Mouse (Mus musculus): ENCODE data around the gene Tspan15.
A peak's percentile ranks its signal among the peaks of the same experiment; 100 is the strongest.

Gene Tspan15

GRCm38 (mm10) chr10:62230708-62231394 lies at the start of gene Tspan15:
Gene Tspan15 (minus strand): TSS chr10:62231251.
- peak; percentile 85 for DNase-seq (ENCODE audit: low read depth, low spot score)

- no peak for DNase-seq (ENCODE audit: low read depth, low spot score)
Observed at GRCm38 (mm10) chr10:62279671-62280070, 48.6 kb upstream of the Tspan15 start.

GRCm38 (mm10) chr10:62279066-62279465 lies 48.0 kb upstream of the Tspan15 start:
- DNase-seq (ENCODE audit: low read depth, low spot score): no peak

GRCm38 (mm10) chr10:62277499-62278293 lies 46.6 kb upstream of the Tspan15 start:
- DNase-seq (ENCODE audit: low read depth, low spot score): no peak

- peak; percentile 75 for DNase-seq (ENCODE audit: low read depth, low spot score)
Observed at GRCm38 (mm10) chr10:62275235-62275634, 44.2 kb upstream of the Tspan15 start.

- no peak for DNase-seq (ENCODE audit: low read depth, low spot score)
Observed at GRCm38 (mm10) chr10:62269278-62269677, 38.2 kb upstream of the Tspan15 start.

GRCm38 (mm10) chr10:62264299-62264698 lies 33.2 kb upstream of the Tspan15 start:
- DNase-seq (ENCODE audit: low read depth, low spot score): no peak

GRCm38 (mm10) chr10:62261115-62261886 lies 30.2 kb upstream of the Tspan15 start:
- DNase-seq (ENCODE audit: low read depth, low spot score): peak; percentile 91

GRCm38 (mm10) chr10:62258298-62258697 lies 27.2 kb upstream of the Tspan15 start:
- DNase-seq (ENCODE audit: low read depth, low spot score): no peak

GRCm38 (mm10) chr10:62252496-62253235 lies 21.6 kb upstream of the Tspan15 start:
- DNase-seq (ENCODE audit: low read depth, low spot score): no peak

GRCm38 (mm10) chr10:62252000-62252488 lies 21.0 kb upstream of the Tspan15 start, which contains the start of gene Tacr2:
Gene Tacr2 (plus strand): TSS chr10:62252438.
- no peak for DNase-seq (ENCODE audit: low read depth, low spot score)

GRCm38 (mm10) chr10:62247815-62248214 lies 16.8 kb upstream of the Tspan15 start:
- DNase-seq (ENCODE audit: low read depth, low spot score): no peak

GRCm38 (mm10) chr10:62247156-62247555 lies 16.1 kb upstream of the Tspan15 start:
- DNase-seq (ENCODE audit: low read depth, low spot score): no peak

GRCm38 (mm10) chr10:62244067-62244466 lies 13.0 kb upstream of the Tspan15 start:
- DNase-seq (ENCODE audit: low read depth, low spot score): no peak

GRCm38 (mm10) chr10:62242896-62243295 lies 11.8 kb upstream of the Tspan15 start:
- peak; percentile 65 for DNase-seq (ENCODE audit: low read depth, low spot score)

- DNase-seq (ENCODE audit: low read depth, low spot score): no peak
Observed at GRCm38 (mm10) chr10:62242358-62242757, 11.3 kb upstream of the Tspan15 start.

GRCm38 (mm10) chr10:62239270-62239669 lies 8.2 kb upstream of the Tspan15 start:
- no peak for DNase-seq (ENCODE audit: low read depth, low spot score)

GRCm38 (mm10) chr10:62238688-62239087 lies 7.6 kb upstream of the Tspan15 start:
- DNase-seq (ENCODE audit: low read depth, low spot score): no peak

- no peak for DNase-seq (ENCODE audit: low read depth, low spot score)
Observed at GRCm38 (mm10) chr10:62237205-62237604, 6.2 kb upstream of the Tspan15 start.

GRCm38 (mm10) chr10:62236165-62236564 lies 5.1 kb upstream of the Tspan15 start:
- no peak for DNase-seq (ENCODE audit: low read depth, low spot score)

- no peak for DNase-seq (ENCODE audit: low read depth, low spot score)
Observed at GRCm38 (mm10) chr10:62231811-62232210, 760 bp upstream of the Tspan15 start.
